Mouse (Mus musculus): Measurements from ENCODE around the gene Evi2.

Evi2 gene

DNA sequence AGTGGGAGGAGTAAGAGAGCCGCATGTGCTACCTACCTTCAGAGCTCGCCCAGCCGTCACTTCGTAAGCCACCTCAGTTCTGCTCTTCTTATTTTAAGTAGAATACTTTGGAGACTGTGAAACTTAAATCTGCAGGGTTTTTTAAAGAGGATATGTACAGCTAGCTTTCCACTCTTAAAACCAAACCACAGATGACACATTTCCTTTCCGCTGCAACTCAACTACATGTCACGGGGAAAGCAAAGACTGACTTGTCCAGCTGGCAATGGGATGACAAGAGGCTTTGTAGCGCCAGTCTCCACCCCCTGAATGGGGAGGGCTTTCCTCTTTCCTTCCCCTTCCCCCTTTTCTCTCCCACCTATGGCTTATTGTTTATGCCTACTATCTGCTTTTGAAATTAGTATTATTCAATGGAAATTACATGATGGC is at the start of gene Evi2, which contains the start of gene Evi2a:
Gene Evi2, minus strand, starts transcription at position 257 of the 429 bp plus-strand sequence.
Gene Evi2a, minus strand, starts transcription at position 277 of the 429 bp plus-strand sequence.
- no peak for TF ChIP-seq GATA4 (IDR thresholded peaks at IDR 0.05; ENCODE audit: insufficient replicate concordance, low read length)

DNA sequence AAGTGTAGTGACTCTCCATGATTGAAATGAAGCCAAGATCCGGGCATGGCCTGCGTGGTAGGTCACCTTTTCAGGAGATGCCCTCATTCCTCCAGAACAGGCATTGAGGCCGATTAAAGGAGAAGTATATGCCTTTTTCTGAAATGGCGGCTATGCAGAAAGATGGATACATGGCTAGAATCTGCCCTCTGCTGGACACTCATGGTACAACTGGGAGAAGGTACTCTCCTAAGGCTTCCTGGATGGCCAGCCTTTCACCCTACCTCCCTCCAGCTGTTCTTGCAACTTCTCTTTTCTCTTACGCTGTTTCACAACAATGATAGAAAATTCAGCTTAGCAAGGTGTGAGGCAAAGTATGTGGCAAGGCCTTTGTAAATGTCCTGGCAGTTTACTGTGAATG is 47.4 kb upstream of the Evi2 start:
- no peak for TF ChIP-seq GATA4 (IDR thresholded peaks at IDR 0.05; ENCODE audit: insufficient replicate concordance, low read length)

DNA sequence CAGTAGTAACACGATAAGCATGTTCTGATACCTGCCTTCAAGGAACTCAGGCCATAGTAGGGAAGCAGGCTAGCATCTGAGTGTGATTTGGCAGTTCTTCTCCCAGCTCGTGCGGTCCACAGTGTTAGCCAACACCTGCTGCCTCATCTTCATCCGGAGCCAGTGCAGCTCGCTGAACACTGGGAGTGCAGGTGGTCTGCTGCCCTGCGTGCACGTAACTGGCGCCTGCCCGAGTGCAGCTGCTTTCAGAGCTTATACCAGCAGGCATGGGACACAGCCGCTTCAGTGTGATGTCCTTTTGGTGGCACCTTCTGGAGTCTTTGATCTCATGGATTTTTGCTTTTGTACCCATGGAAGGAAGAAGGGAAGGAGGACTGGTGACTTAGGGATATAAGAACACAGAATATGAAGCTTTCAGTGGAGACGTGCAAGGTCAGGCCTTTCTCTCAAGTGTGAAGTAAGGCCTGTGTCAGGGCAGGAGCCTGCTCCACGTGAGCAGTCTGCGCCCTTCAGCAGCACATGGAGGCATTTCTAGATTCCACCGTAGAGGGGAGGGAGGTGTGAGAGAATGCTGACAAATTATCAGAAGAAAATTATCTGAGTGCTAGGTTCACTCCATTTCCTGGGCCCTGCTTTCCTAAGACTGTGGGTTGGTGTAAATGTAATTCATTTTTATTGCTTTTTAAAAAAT is 45.1 kb upstream of the Evi2 start:
- TF ChIP-seq GATA4 (IDR thresholded peaks at IDR 0.05; ENCODE audit: insufficient replicate concordance, low read length), result no peak

DNA sequence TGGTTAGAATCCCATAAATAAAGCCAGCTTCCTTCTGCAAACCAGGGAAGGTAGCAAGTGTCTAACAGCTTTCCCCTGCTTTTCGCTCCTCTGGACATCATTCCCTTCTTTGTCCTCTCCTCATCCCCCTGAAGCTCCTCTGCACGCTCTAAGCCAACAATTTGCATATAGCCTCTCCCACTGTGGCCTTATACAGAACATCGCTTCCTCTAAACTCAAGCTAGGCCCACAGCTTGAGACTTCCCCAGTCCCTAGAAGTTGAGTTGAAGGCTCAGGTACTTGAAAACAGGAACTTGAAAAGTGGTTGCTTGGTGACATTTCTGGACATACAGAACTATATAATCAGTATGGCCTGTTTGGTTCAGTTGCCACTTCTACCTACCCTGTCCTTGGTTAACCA is 43.4 kb upstream of the Evi2 start:
- no peak for TF ChIP-seq GATA4 (IDR thresholded peaks at IDR 0.05; ENCODE audit: insufficient replicate concordance, low read length)

DNA sequence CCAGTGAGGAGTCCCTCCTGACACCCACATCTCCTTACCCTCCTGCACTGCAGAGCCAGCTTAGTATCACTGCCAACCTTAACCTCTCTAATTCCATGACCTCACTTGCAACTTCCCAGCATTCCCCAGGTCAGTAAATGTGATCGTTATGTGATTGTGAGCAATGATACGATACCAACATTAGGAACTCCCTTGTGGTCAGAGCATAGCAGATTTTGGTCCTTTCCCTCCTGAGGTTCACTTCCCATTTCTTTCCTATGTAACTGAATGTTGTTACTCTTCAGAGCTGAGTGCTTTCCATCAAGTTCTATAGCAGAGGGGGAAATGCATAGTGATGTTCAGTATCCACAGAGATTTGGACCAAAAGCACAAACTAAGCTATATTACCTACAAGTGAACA is 39.9 kb upstream of the Evi2 start:
- no peak for TF ChIP-seq GATA4 (IDR thresholded peaks at IDR 0.05; ENCODE audit: insufficient replicate concordance, low read length)

DNA sequence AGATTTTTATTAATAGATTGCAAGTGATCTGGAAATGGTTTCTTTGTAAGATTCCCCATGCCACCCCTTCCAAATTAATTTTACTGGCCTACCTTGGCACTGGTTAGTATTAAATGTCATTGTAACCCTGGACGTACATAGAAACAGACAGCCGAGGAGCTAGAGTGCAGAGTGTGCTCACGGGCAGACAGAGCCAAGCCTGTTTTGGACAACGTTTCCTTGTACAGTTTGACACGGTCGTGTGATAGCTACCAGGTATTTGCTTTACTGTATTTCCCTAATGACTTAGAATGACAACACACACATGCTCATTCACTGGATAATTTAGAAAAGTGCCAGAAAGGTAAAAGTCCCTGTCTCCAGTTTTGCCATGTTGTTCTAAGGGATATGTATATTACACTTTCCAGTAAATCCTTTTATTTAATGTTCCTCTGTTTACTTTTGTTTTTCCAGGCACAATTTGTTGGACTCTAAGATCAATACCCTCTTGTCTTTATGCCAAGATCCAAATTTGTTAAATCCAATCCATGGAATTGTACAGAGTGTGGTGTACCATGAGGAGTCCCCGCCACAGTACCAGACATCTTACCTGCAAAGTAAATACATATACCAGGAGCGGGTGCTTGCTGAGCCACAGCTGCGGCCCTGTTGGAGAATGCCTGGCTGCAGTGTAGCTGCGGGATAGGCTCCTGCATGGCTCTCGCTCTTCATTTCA is 38.0 kb upstream of the Evi2 start:
- TF ChIP-seq GATA4 (IDR thresholded peaks at IDR 0.05; ENCODE audit: insufficient replicate concordance, low read length), result no peak

DNA sequence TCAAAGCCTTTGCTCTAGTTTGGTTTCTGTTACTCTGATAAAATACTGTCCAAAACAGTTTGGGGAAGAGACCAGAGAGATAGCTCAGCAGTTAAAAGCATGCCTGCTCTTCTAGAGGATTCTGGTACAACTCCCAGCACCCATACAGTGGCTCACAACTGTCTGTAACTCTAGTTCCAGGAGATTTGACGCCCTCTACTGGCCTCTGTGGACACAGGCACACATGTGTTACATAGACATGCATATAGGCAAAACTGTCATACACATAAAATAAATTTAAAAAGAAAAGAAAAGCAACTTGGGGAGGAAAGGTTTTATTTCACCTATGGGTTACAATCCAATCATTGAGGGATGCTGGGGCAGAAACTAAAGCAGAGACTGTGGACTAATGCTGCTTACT is 36.6 kb upstream of the Evi2 start:
- TF ChIP-seq GATA4 (IDR thresholded peaks at IDR 0.05; ENCODE audit: insufficient replicate concordance, low read length), result no peak

DNA sequence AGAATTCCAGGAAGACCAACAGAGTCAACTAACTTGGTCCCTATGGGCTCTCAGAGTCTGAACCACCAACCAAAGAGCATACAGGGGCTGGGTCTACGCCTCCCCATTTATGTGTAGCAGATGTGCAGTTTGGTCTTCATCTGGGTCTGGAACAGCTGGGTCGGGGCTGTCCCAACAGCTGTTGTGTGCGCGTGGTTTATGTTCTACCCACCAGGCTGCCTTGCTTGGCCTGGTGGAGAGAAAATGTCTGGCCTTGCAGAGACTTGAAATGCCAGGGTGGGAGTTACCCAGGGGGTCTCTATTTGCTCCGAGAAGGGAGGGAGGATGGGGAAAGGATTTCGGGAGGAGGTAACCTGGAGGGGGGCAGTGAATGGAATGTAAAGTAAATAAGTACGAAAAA is 33.1 kb upstream of the Evi2 start:
- TF ChIP-seq GATA4 (IDR thresholded peaks at IDR 0.05; ENCODE audit: insufficient replicate concordance, low read length), result no peak

DNA sequence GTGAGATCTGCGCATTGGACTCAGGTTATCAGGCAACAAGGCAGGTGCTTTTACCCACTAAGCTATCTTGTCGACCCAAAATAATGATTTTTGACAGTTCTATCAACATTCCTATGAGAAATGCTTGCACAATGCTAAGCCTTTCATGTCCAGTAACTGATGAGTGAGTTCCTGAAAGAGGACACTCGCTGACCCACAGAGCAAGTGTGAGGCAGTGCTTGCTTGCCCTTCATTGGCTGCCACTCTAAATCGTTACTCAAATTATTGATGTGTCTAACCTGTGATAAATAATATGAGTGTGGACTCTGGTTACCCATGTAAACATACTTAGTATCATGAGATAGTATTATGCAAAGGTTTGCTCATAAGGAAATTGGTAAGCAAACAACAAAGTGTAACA is 30.1 kb upstream of the Evi2 start:
- no peak for TF ChIP-seq GATA4 (IDR thresholded peaks at IDR 0.05; ENCODE audit: insufficient replicate concordance, low read length)

DNA sequence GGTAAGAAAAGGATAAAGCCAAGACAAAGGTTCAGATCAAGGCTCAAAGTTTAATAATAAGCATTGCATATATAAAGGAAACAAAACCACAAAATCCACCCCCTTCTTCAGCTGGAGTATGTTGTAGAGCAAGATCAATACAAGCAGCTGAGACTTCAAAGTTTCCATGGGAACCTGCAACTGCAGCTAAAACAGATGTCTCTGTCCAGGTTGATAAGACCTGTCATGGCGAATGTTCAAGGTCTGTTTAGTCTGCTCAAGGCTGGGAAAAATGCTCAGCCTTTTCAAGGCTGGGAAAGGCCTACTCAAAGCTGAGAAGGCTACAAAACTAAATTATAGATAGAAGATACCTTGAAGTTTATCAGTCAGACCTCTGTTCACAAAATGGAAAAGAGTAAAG is 22.2 kb upstream of the Evi2 start:
- TF ChIP-seq GATA4 (IDR thresholded peaks at IDR 0.05; ENCODE audit: insufficient replicate concordance, low read length), result no peak

DNA sequence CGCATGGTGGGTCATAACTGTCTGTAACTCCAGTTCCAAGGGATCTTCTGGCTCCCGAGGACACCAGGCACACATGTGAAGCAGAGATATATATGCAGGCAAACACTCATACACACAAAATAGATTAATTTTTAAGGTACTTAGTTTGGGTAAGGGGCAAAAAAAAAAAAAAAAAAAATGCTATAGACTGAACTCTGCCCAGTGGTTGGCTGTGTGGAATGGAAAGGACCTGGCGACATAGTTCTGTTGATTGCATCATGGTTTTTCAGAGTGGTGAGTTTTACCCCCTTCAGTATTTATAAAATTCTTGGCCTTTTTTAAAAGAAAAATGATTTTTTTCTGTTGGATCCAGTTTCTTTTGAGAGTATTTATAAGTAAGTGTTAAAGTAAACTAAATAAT is 5.9 kb upstream of the Evi2 start:
- no peak for TF ChIP-seq GATA4 (IDR thresholded peaks at IDR 0.05; ENCODE audit: insufficient replicate concordance, low read length)

DNA sequence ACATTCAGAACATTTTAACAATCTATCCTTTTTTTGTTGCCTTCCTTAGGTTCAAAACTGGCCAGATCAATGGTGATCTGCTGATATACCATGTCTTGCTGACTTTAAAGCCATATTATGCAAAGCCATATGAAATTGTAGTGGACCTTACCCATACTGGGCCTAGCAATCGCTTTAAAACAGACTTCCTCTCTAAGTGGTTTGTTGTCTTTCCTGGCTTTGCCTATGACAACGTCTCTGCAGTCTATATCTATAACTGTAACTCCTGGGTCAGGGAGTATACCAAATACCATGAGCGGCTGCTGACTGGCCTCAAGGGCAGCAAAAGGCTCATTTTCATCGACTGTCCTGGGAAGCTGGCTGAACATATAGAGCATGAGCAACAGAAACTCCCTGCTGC is 5.2 kb upstream of the Evi2 start:
- TF ChIP-seq GATA4 (IDR thresholded peaks at IDR 0.05; ENCODE audit: insufficient replicate concordance, low read length), result no peak

DNA sequence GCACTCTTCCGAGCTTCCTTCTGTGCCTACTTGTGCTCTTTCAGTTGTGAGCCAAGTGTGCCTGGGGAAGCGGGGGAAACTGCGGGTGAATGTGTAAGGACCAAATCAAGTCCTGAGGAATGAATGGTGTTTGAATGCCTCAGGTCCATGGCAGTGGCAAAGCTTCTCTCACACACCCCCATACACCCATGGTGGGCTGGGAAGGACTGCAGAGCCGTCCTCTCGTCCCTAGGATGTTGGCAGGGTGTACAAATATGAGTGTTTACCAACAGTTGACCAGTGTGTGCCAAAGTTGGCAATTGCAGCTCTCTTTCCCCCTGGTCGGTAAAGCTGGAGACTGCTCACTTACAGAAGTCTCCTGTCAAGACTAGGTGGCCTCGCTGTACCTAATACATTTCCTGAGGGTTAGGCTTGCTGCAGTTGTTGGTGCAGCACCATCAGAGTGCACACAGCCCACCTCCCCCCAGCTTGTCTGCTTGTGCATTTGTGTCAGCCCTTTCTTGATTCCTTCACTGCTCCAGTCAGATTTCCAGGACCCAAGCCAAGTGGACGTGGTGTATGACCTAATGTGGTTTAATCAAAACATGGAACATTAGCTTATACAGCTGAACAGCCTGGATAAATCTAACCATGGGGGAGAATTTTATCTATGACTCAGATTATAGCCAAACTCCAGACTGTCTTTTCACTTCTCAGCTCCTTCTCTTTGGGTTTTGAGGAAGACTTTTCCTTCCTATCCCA is 3.7 kb upstream of the Evi2 start:
- TF ChIP-seq GATA4 (IDR thresholded peaks at IDR 0.05; ENCODE audit: insufficient replicate concordance, low read length), result no peak

DNA sequence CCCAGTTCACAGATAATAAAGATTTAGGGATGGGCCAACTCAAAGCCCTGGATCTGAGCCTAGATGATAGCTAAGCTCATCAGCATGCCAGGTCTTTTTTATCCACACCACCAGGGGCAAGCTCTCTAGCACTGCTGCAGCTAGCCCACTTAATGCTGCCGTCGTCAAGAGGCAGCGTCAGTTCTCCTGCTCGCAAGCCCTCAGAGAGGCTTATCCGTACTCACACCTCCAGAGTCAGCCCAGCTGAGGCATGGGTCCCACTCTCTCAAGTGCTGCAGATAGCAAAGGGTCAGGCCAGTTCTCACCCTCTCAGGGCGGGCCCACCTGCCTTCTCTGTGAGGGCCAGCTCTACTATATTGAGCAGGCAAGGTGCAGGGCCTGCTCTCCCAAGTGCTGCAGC is 2.9 kb upstream of the Evi2 start:
- no peak for TF ChIP-seq GATA4 (IDR thresholded peaks at IDR 0.05; ENCODE audit: insufficient replicate concordance, low read length)

DNA sequence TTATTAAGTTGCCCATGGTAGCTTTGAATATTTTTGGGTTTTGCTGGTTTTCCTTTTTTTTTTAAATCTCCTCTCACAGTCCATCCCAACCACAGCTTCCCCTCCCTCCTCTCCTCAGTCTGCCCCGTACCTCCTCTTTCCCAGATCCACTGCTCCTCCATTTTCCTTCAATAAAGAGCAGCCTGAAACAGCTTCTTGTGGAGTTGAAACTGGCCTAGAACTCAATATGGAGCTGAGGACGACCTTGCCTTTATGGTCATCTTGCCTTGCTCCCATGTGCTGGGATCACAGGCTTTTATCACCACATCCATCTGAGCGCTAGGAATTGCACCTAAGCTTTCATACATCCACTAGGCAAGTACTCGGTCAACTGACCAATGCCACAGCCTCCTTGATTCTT is 1.1 kb upstream of the Evi2 start:
- TF ChIP-seq GATA4 (IDR thresholded peaks at IDR 0.05; ENCODE audit: insufficient replicate concordance, low read length), result no peak

DNA sequence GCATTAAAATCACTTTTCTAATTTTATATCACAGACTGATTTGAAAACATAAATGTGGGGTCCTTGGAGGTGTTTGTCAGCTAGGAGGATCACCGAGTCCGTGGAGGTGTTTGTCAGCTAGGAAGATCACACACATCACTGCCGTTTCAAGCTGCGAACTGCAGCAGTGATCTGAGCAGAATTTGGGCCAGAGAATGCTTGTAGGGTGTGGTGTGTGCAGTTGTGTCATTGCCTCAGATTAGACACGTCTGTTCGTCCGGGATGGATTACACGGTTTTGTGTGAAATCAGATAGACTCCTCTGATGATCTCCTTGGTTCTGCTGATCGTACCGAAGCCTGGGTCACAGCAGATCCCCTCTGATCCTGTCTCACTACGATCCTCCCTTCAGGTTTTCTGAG is 385 bp upstream of the Evi2 start:
- no peak for TF ChIP-seq GATA4 (IDR thresholded peaks at IDR 0.05; ENCODE audit: insufficient replicate concordance, low read length)
